Mouse (Mus musculus) A20 (cell line): ENCODE data around the gene Pde4d.

Experiments used
- DNase-seq: peaks from one replicate; pipeline ENCODE4 v3.0.0-alpha.2; 2011; ENCODE audit warnings: low read depth, low spot score

The Pde4d gene

DNA sequence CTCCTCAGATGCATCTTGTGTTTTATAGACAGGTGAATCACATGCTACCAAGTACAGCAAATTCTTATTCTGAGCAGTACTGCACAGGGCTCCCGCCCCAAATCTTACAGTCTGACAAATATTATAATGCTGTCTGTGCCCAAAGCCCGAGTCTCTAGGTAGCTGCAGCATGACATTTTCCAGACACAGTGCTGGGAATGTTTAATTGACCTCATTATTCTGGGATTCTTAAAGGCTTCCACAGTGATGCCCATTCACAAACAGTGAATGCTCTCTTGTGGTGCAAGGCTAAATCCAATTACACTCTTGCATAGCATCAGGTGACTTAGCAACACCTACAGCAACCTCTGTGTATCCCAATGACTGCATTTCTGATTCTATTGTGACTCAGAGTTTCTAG lies 549.0 kb downstream of the Pde4d start:
- DNase-seq: no peak

- DNase-seq: no peak
Observed at GRCm38 (mm10) chr13:109024703-109025102, 575.0 kb downstream of the Pde4d start.

- no peak for DNase-seq
Observed at GRCm38 (mm10) chr13:109047126-109047525, 597.4 kb downstream of the Pde4d start.

DNA sequence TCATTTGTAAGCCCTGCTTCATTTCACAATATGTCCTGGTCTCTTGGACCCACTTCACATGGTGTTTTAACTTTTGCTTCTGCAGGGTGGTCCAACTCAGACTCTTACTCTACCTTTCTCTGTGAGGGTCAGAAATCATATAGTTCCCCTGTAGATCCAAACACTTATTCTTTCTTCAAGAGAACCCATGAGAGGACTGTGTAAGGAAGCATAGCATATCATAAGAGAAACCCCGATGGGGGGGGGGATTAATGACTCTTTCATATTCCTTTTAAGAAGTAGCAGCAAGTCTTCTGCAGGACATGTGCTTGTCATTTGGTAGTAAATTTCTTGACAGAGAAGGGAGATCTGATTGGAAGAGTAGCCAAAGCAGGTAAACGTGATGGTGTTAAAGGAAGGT lies 603.1 kb downstream of the Pde4d start:
- DNase-seq: no peak

GRCm38 (mm10) chr13:109053242-109054018 lies 603.7 kb downstream of the Pde4d start:
- no peak for DNase-seq

GRCm38 (mm10) chr13:109058045-109058444 lies 608.3 kb downstream of the Pde4d start:
- no peak for DNase-seq

DNA sequence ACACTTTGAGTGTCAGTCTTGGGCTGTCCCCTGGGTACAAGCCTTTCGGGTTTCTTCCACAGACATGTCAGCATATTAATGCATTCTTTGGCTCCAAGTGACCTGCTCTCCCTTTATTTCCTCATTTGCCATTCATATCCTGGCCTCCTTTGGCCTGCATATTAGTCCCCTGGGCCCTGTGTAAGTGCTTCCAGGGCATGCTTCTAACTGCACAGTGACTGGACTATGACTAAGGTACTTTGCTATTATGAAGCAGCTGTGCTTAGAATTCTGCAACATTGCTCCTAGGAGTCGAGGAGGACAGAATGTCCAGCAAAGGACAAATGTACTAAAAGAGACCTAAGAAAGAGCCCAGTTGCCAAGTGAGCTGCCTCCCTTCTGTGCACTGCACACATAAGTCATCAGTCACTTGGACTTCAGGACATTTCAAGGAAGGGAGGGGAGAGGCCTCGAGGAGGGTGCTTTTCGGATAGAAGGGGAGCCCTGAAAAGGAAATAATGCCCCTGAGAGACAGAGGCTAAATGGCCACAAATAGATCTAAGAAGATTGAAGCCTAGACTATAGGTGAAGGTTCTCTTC lies 616.9 kb downstream of the Pde4d start:
- no peak for DNase-seq

- DNase-seq: no peak
Observed at GRCm38 (mm10) chr13:109068258-109069219, 618.8 kb downstream of the Pde4d start.

- DNase-seq: no peak
Observed at GRCm38 (mm10) chr13:109073371-109073770, 623.6 kb downstream of the Pde4d start.

DNA sequence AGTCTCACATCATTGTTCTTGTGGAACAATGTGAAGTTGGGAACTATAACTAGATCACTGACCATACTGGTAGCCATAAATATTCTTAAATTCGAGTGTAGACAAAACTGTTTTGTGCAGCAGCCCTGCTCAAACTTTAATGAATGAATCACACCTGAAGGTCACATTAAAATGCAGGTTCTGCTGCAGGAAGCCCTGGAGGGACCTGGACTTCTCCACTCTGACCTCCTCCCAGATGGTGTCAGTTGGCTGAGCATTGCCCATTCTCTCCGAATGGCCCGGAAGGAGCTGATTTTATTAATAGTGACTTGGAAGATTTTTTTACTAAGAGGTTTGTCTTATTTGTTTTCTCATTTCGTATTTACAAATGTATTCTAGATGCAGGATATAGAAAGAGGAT lies 624.3 kb downstream of the Pde4d start:
- DNase-seq: no peak

GRCm38 (mm10) chr13:109092654-109093053 lies 642.9 kb downstream of the Pde4d start:
- DNase-seq: no peak

- no peak for DNase-seq
Observed at GRCm38 (mm10) chr13:109096654-109097053, 646.9 kb downstream of the Pde4d start.

DNA sequence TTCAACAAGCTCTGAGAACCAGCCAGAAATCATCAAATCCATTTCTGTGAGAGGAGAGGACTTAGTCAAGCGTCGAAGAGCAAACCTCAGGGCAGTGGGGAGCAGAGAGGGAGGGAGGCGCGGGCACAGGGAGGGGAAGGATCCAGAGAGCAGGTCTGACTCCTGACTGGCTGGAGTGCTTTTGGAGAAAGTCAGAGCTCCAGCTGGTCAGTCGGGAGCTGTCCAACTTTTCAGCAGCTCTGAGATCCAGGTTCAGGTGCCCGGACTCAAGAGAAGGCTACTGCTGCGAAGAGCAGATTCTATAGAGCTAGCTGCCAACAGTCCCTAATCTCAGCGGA lies 666.2 kb downstream of the Pde4d start:
- DNase-seq: no peak

DNA sequence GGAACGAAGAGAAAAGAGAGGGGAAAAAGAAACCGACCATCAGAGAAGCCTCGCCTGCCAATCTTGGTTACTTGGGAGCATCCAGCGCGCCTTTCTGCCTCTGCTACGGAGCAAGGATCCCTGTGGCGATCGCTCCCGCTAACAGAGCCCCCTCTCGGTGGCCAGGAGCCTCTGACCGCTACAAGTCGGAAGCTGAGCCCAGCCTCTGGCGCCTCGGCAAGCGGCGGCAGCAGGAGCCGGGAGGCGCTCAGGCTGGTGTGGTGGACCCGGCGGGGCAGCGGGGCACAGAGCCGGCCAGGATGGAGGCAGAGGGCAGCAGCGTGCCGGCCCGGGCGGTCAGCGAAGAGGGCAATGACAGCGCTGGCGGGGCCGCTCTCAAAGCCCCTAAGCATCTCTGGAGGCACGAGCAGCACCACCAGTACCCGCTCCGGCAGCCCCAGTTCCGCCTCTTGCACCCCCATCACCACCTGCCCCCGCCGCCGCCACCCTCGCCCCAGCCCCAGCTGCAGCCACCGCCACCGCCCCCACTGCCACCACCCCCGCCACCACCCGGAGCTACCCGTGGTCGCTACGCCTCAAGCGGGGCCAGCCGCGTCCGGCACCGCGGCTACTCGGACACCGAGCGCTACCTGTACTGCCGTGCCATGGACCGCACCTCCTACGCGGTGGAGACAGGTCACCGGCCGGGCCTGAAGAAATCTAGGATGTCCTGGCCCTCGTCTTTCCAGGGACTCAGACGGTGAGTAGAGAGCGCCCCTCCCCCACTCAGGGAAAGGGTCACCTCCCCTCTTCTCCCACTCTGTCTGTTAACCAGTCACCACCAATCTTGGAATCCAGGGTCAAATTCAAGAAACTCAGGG lies 666.8 kb downstream of the Pde4d start:
- DNase-seq: no peak

GRCm38 (mm10) chr13:109117210-109117791 lies 667.6 kb downstream of the Pde4d start:
- no peak for DNase-seq

DNA sequence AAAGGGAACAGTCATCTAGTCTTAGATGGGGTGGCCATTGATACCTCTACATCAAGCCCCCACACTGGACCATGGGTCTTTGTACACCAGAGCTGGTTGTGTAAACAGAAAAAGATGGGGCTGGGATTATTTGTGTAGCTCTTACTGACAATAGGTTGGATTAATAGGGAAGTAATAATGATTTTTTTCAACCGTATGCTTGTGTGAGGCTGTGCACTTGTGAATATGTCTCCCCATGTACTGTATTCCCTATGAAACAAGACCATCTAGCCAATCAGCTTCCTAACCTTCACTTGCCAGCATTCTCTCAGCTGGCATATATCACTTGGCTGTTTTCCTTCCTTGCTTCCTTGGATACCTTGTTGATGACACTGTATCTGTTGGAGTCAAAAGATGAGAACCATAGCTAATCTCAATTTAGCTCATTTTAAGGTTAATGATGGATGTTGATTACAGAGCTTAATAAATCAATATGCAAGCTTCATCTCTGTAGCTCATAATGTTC lies 668.6 kb downstream of the Pde4d start:
- no peak for DNase-seq

GRCm38 (mm10) chr13:109121867-109122266 lies 672.1 kb downstream of the Pde4d start:
- DNase-seq: no peak

DNA sequence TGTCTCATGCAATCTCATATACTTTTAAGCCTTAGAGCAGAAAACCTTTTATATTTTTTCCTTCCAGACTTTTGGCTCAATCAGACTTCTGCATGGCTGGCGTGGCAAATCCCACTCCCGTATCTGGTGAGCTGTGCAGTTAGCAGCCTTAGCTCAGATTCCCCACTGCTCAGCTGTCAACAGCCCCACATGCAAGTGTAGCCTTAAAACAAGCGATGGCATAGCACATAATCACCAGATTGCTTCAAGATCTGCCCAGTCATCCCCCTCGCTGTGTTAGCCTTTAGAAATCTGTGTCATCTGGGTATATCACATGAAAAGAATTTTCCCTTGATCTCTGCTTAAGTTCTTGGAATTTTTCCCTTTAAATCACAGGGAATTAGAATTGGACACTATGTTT lies 686.7 kb downstream of the Pde4d start:
- no peak for DNase-seq

DNA sequence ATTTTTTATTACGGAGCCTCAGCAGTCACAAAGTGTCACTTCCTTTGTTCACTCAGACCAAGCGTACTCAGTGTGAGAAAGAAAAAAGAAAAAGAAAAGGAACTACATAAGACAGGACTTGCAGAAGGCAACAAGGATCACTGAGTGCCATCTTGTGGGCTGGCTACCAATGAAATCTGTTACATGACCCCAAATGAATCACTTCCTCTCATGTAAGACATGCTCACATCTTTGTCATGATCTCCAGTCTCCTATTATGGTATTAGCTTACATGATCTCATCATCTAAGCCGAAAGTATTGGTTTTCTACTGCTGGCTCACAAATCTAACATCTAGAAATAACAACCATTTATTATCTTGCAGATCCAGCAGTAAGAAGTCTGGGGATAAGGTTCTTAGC lies 709.0 kb downstream of the Pde4d start:
- DNase-seq: no peak

DNA sequence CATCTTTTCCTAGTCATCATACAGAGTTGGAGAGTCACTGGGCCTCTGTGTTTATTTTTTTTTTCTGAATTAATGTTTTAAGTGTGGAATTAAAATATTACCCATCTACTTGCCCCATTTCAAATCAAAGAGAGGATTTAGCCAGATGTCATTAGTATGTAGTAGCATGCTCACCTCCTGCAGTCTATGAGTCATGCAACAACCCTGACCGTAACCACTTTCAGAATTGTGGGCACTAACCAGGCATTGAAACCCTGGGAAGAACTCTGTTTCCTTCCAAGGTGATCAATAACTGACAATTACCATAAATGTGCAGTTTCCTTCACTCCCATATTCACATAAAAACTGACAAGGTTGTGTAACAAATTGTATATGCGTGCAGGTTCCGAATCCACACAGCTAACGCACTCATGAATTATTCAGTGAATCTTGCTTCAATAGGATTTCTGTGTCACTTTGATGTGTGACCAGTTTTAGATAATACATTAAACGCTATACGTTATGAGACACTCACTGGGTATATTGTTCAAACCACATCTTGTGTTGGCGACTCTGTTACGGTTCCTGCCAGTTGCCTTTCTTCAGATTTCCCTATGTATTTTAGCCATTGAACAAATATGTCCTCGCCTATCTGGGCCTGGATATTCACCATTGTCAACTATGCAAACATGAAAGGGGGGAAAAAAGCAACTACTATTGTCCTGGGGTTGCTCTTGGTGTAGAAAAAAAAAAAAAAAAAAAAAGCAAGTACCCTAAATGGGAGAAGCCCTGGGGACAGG lies 719.0 kb downstream of the Pde4d start:
- no peak for DNase-seq
